Mouse (Mus musculus) lung, postnatal 0 days (tissue): ENCODE measurements around the gene Terf2ip. TPM values are rescaled to one million over a fixed set of nuclear protein-coding genes. Genes with fewer than 3 reads are reported as not detected.

Experiments
- ATAC-seq: fragments of 200-750 bp; cut with Nextera tagmentation; 2 replicates; pipeline ENCODE4 v1.8.0; 2017; ENCODE audit warnings: moderate library complexity
- DNase-seq: peaks from one replicate; pipeline ENCODE4 v3.0.0-alpha.2; 2016; ENCODE audit warnings: low spot score
- H3K27ac ChIP-seq: fragments of 300-500 bp; sonication (generic); 2 replicates; pipeline ENCODE4 v1.5.1; 2014; ENCODE audit warnings: antibody characterized with exemption, mild to moderate bottlenecking, low read length, mixed read lengths
- H3K27me3 ChIP-seq: fragments of 300-500 bp; sonication (generic); replicated peaks from 2 replicates; pipeline ENCODE4 v1.6.1; 2014; ENCODE audit warnings: low read length, mixed read lengths; ENCODE audit not compliant: insufficient read depth
- H3K36me3 ChIP-seq: fragments of 300-500 bp; sonication (generic); 2 replicates; pipeline ENCODE4 v1.6.1; 2014; ENCODE audit warnings: low read length, mixed read lengths; ENCODE audit not compliant: insufficient read depth
- H3K4me1 ChIP-seq: fragments of 300-500 bp; sonication (generic); 2 replicates; pipeline ENCODE4 v1.6.1; 2014; ENCODE audit warnings: antibody characterized with exemption, low read depth, low read length, mixed read lengths; ENCODE audit not compliant: insufficient read depth
- H3K4me2 ChIP-seq: fragments of 300-500 bp; sonication (generic); replicated peaks from 2 replicates; pipeline ENCODE4 v1.6.1; 2014; ENCODE audit warnings: low read depth, mild to moderate bottlenecking, low read length, moderate library complexity, mixed read lengths
- H3K4me3 ChIP-seq: fragments of 300-500 bp; sonication (generic); 2 replicates; pipeline ENCODE4 v1.5.1; 2014; ENCODE audit warnings: low read depth, low read length
- H3K9ac ChIP-seq: fragments of 300-500 bp; sonication (generic); replicated peaks from 2 replicates; pipeline ENCODE4 v1.6.1; 2014; ENCODE audit warnings: low read depth, mild to moderate bottlenecking
- H3K9me3 ChIP-seq: fragments of 300-500 bp; sonication (generic); 2 replicates; pipeline ENCODE4 v1.6.1; 2016; ENCODE audit warnings: low read length, mixed read lengths
- CTCF ChIP-seq: IDR thresholded peaks from 2 replicates; pipeline ENCODE4 v1.5.1; 2016; ENCODE audit warnings: antibody characterized with exemption, mild to moderate bottlenecking
- EP300 ChIP-seq: IDR thresholded peaks from 2 replicates; pipeline ENCODE4 v1.6.1; 2016; ENCODE audit warnings: antibody characterized with exemption, mild to moderate bottlenecking, control low read depth
- WGBS: fragments of 180-500 bp; shearing (Covaris S2); extraction: QIAGEN DNeasy Blood & Tissue Kit; methylation state at CpG from one replicate; pipeline ENCODE4 v1.1.7; 2014; 5-methylcytosine and 5-hydroxymethylcytosine counted together
- polyA plus RNA-seq: library from polyadenylated mRNA; unstranded; fragments of >200 nt; fragmentation: Nextera tagmentation; extraction: Ambion mirVana; gene quantifications from 2 replicates; pipeline ENCODE4 v1.2.1, GENCODE M21; 2015

Terf2ip gene
- polyA plus RNA-seq, 1 experiment from 2014 or later = 13.3 TPM

DNA sequence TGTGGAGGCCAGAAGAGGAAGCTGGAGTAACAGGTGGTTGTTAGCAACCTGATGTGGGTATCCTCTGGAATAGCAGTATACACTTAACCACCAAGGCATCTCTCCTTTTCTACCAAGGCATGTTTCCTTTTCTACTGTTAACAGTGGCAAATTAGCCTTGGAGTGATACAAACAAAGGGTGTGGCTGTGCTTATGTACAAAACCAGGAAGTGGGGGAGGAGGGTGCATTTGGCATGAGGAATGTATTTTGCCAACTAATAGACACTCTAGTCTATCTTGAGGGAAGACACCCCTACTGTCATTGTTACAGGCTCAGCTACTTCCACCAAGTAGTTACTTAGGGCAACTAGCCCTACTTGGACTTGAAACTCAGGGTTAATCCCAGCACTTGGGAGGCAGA, 6.4 kb upstream of the Terf2ip start:
- ATAC-seq = peak; percentile 28; the same call in 1 of the 2 replicates
- H3K27ac ChIP-seq = no peak overlapping the region
- H3K4me2 ChIP-seq = no peak overlapping the region
- H3K4me1 ChIP-seq = no peaks in the 10 kb centered on the region
- no peaks in the 10 kb centered on the region for H3K9me3 ChIP-seq
- no peak overlapping the region for H3K9ac ChIP-seq
- H3K36me3 ChIP-seq = peaks cover 25% of the 10 kb centered on the region
- H3K27me3 ChIP-seq = no peaks in the 10 kb centered on the region
- no peak overlapping the region for H3K4me3 ChIP-seq
- no peak for TF ChIP-seq CTCF
- no peak for TF ChIP-seq EP300
- DNase-seq = no peak

GRCm38 (mm10) chr8:112005601-112006000, 5.6 kb upstream of the Terf2ip start:
- DNase-seq (no peak), ATAC-seq (no peak)
- no peaks in the 10 kb centered on the region for H3K9me3 ChIP-seq
- H3K4me3 ChIP-seq = no peak overlapping the region
- H3K4me1 ChIP-seq = peaks cover 6% of the 10 kb centered on the region; the same call in 1 of the 2 replicates
- 95% methylated on average over 6 of the region's 6 CpGs for WGBS
- H3K36me3 ChIP-seq = peaks cover 17% of the 10 kb centered on the region
- H3K4me2 ChIP-seq = no peak overlapping the region
- H3K9ac ChIP-seq = no peak overlapping the region
- TF ChIP-seq CTCF = no peak
- no peak for TF ChIP-seq EP300
- H3K27ac ChIP-seq = no peak overlapping the region
- H3K27me3 ChIP-seq = no peaks in the 10 kb centered on the region

- ATAC-seq = no peak
- no peaks in the 10 kb centered on the region for H3K9me3 ChIP-seq
- peaks cover 6% of the 10 kb centered on the region; the same call in 1 of the 2 replicates for H3K4me1 ChIP-seq
- no peak for DNase-seq
- no peak overlapping the region for H3K9ac ChIP-seq
- no peaks in the 10 kb centered on the region for H3K27me3 ChIP-seq
- H3K36me3 ChIP-seq = peaks cover 9% of the 10 kb centered on the region
- H3K4me3 ChIP-seq = no peak overlapping the region
- H3K4me2 ChIP-seq = no peak overlapping the region
- no peak for TF ChIP-seq CTCF
- TF ChIP-seq EP300 = no peak
- no peak overlapping the region for H3K27ac ChIP-seq
- WGBS = 91% methylated on average over 2 of the region's 2 CpGs
These were observed 3.5 kb upstream of the Terf2ip start for GRCm38 (mm10) chr8:112007669-112008068.

DNA sequence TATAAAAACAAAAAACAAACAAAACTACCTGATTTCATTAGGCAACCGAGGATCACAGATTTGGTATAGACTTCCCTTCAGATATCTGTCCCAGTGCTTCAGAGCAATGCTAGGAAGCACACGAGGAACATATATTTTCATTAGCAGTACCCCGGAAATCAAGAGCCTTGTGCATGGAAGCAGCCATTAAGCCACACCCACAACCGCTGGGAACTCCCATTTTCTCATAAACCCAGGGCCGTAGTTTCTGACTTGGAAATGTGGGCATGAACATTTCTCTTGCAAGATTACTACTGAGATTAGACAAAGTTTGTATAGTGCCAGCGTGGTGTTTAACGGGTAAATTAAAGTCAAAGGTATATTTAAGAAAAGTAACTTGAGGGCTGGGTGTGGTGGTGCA, 1.6 kb upstream of the Terf2ip start:
- ATAC-seq (no peak), DNase-seq (no peak)
- TF ChIP-seq CTCF (no peak), EP300 (no peak)
- Histone ChIP-seq H3K27ac (no peak overlapping the region), H3K4me3 (no peak overlapping the region), H3K9me3 (no peaks in the 10 kb centered on the region), H3K4me1 (peaks cover 6% of the 10 kb centered on the region; the same call in 1 of the 2 replicates), H3K27me3 (no peaks in the 10 kb centered on the region), H3K4me2 (no peak overlapping the region), H3K9ac (no peak overlapping the region), H3K36me3 (no peaks in the 10 kb centered on the region)
- WGBS = 88% methylated on average over 7 of the region's 7 CpGs

GRCm38 (mm10) chr8:112011816-112012242, 631 bp downstream of the Terf2ip start:
- no peaks in the 10 kb centered on the region for H3K27me3 ChIP-seq
- H3K9me3 ChIP-seq = no peaks in the 10 kb centered on the region
- H3K4me2 ChIP-seq = peak overlapping the region; percentile 98
- DNase-seq (peak; percentile 72), ATAC-seq (peak; percentile 75)
- TF ChIP-seq CTCF (no peak), EP300 (no peak)
- under 1% methylated on average over 37 of the region's 40 CpGs for WGBS
- peak overlapping the region; percentile 68 for H3K4me3 ChIP-seq
- H3K36me3 ChIP-seq = no peaks in the 10 kb centered on the region
- H3K9ac ChIP-seq = peak overlapping the region; percentile 73
- H3K27ac ChIP-seq = peak overlapping the region; percentile 81
- peaks cover 6% of the 10 kb centered on the region; the same call in 1 of the 2 replicates for H3K4me1 ChIP-seq

GRCm38 (mm10) chr8:112014936-112015335, 3.7 kb downstream of the Terf2ip start, which contains the start of gene Gm6793:
TSS of gene Gm6793 (minus strand) at chr8:112015036.
- H3K36me3 ChIP-seq = peaks cover 21% of the 10 kb centered on the region
- no peak for ATAC-seq

DNA sequence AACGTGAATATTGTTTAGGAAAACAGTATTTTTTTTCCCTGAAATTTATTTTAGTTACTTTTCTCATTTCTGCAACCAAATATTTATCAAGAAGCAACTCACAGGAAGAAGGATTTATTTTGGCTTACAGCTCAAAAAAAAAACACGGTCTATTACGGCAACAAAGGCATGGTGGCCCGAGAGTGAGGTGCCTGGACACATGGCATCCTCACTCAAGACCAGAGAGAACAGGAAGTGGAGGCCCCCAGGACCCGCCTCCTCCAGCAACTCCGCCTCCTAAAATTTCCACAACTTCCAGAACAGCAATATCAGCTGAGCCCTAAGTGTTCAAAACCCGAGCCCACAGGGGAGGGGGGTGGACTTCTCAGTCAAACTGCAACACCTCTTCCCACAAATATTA, 18.3 kb downstream of the Terf2ip start:
- Histone ChIP-seq H3K9me3 (no peaks in the 10 kb centered on the region), H3K27me3 (no peaks in the 10 kb centered on the region), H3K36me3 (no peaks in the 10 kb centered on the region), H3K4me1 (no peaks in the 10 kb centered on the region), H3K27ac (no peak overlapping the region), H3K9ac (no peak overlapping the region), H3K4me3 (no peak overlapping the region), H3K4me2 (no peak overlapping the region)
- ATAC-seq = no peak
- 65% methylated on average over 7 of the region's 7 CpGs for WGBS
- TF ChIP-seq EP300 = no peak
- TF ChIP-seq CTCF = no peak
- DNase-seq = no peak

More at GRCm38 (mm10) chr8:112014936-112015335, 3.7 kb downstream of the Terf2ip start, which contains the start of gene Gm6793:
- H3K4me1 ChIP-seq = peaks cover 6% of the 10 kb centered on the region; the same call in 1 of the 2 replicates
- no peaks in the 10 kb centered on the region for H3K9me3 ChIP-seq
- H3K9ac ChIP-seq = no peak within 1 kb of the TSS
- DNase-seq = no peak
- no peak within 1 kb of the TSS for H3K27ac ChIP-seq
- H3K27me3 ChIP-seq = no peaks in the 10 kb centered on the region
- no peak within 1 kb of the TSS for H3K4me3 ChIP-seq
- TF ChIP-seq EP300 = no peak
- no peak for TF ChIP-seq CTCF
- WGBS = 87% methylated on average over 11 of the region's 11 CpGs
- no peak within 1 kb of the TSS for H3K4me2 ChIP-seq
